Mouse (Mus musculus): ENCODE data around the gene Disp3. TPM values are rescaled to one million over a fixed set of nuclear protein-coding genes. Genes with fewer than 3 reads are reported as not detected.

Disp3 gene
- total and polyA plus RNA-seq, 2 experiments from 2014 or later, result 7.8 to 25.1 TPM

- H3K9me3 ChIP-seq (ENCODE audit: low read length), result no peaks in the 10 kb centered on the region
- no peak for DNase-seq (ENCODE audit: low spot score)
- H3K9ac ChIP-seq (replicated peaks; ENCODE audit: low read length, poor library complexity, severe bottlenecking), result no peak overlapping the region
- WGBS, result 99% methylated on average over 3 of the region's 3 CpGs
- TF ChIP-seq CTCF (IDR thresholded peaks at IDR 0.05), result no peak
- no peak overlapping the region for H3K27ac ChIP-seq (ENCODE audit: low read depth, low read length)
- no peaks in the 10 kb centered on the region for H3K36me3 ChIP-seq (ENCODE audit: insufficient read depth, low read length)
- no peak overlapping the region for H3K4me3 ChIP-seq (ENCODE audit: low read depth, low read length)
- no peak for ATAC-seq (ENCODE audit: low FRiP score)
- peaks cover 11% of the 10 kb centered on the region for H3K4me1 ChIP-seq (ENCODE audit: insufficient read depth, low read length)
- H3K4me2 ChIP-seq (ENCODE audit: low read depth, low read length, poor library complexity, severe bottlenecking), result no peak overlapping the region
- H3K27me3 ChIP-seq (ENCODE audit: insufficient read depth, low read length), result no peaks in the 10 kb centered on the region
Measured at GRCm38 (mm10) chr4:148325951-148326350, 38.2 kb upstream of the Disp3 start.

GRCm38 (mm10) chr4:148325057-148325456 is 37.3 kb upstream of the Disp3 start:
- H3K4me3 ChIP-seq (ENCODE audit: low read depth, low read length), result no peak overlapping the region
- peaks cover 11% of the 10 kb centered on the region for H3K4me1 ChIP-seq (ENCODE audit: insufficient read depth, low read length)
- DNase-seq (ENCODE audit: low spot score) (no peak), ATAC-seq (ENCODE audit: low FRiP score) (no peak)
- WGBS, result 36% methylated on average over 2 of the region's 2 CpGs
- TF ChIP-seq CTCF (IDR thresholded peaks at IDR 0.05), result no peak
- H3K27ac ChIP-seq (ENCODE audit: low read depth, low read length), result no peak overlapping the region
- H3K36me3 ChIP-seq (ENCODE audit: insufficient read depth, low read length), result no peaks in the 10 kb centered on the region
- no peaks in the 10 kb centered on the region for H3K27me3 ChIP-seq (ENCODE audit: insufficient read depth, low read length)
- H3K9ac ChIP-seq (replicated peaks; ENCODE audit: low read length, poor library complexity, severe bottlenecking), result no peak overlapping the region
- no peaks in the 10 kb centered on the region for H3K9me3 ChIP-seq (ENCODE audit: low read length)
- no peak overlapping the region for H3K4me2 ChIP-seq (ENCODE audit: low read depth, low read length, poor library complexity, severe bottlenecking)

DNA sequence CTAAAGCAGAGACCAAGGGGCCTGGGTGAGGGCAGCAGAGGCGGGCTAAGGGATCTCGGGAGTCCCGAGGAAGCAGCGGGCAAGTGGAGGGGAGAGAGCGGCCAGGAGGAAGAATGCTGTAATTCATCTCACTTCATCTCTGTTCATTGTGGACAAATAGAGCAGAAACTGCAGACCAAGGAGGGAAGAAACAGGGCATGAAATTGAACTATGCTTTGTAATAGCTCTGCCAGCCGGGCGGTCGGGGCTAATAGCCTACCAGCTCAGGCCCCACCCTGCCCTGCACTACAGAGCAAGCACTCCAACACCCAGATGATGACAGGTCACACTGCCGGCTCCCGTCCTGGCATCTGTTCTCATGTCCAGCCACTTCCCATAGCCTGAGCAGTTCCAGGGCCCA is 34.4 kb upstream of the Disp3 start:
- Histone ChIP-seq H3K9ac (replicated peaks; ENCODE audit: low read length, poor library complexity, severe bottlenecking) (0 out of 2 replicates have a peak overlapping the region, but pooled peaks have one; percentile 9), H3K9me3 (ENCODE audit: low read length) (no peaks in the 10 kb centered on the region), H3K4me1 (ENCODE audit: insufficient read depth, low read length) (peaks cover 11% of the 10 kb centered on the region), H3K27ac (ENCODE audit: low read depth, low read length) (no peak overlapping the region), H3K4me3 (ENCODE audit: low read depth, low read length) (no peak overlapping the region), H3K4me2 (ENCODE audit: low read depth, low read length, poor library complexity, severe bottlenecking) (no peak overlapping the region), H3K36me3 (ENCODE audit: insufficient read depth, low read length) (no peaks in the 10 kb centered on the region), H3K27me3 (ENCODE audit: insufficient read depth, low read length) (no peaks in the 10 kb centered on the region)
- WGBS, result 24% methylated on average over 10 of the region's 10 CpGs
- ATAC-seq (ENCODE audit: low FRiP score), result no peak
- no peak for DNase-seq (ENCODE audit: low spot score)
- no peak for TF ChIP-seq CTCF (IDR thresholded peaks at IDR 0.05)

DNA sequence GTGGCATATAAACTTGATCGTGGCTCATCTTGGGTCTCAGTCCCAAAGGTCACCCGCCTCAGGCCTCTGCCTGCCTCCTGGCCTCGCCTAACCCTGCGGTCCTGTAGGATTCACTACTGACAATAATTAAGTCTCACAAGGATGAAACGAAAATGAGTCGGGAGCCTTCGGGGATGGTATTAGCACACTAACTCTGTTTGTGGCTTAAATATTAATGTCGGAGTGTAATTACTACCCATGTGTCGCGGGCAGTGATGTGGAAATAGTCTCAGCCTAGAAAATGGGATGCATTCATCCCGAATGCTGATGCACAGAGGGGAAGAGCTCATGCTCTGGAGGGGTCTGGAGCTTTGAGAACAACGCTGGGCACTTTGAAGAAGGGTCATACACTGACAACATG is 31.6 kb upstream of the Disp3 start:
- ATAC-seq (ENCODE audit: low FRiP score) (no peak), DNase-seq (ENCODE audit: low spot score) (no peak)
- no peaks in the 10 kb centered on the region for H3K9me3 ChIP-seq (ENCODE audit: low read length)
- no peaks in the 10 kb centered on the region for H3K36me3 ChIP-seq (ENCODE audit: insufficient read depth, low read length)
- H3K27me3 ChIP-seq (ENCODE audit: insufficient read depth, low read length), result no peaks in the 10 kb centered on the region
- H3K4me1 ChIP-seq (ENCODE audit: insufficient read depth, low read length), result peaks cover 14% of the 10 kb centered on the region; the same call in 1 of the 2 replicates
- no peak overlapping the region for H3K27ac ChIP-seq (ENCODE audit: low read depth, low read length)
- no peak overlapping the region for H3K4me3 ChIP-seq (ENCODE audit: low read depth, low read length)
- H3K9ac ChIP-seq (replicated peaks; ENCODE audit: low read length, poor library complexity, severe bottlenecking), result no peak overlapping the region
- no peak for TF ChIP-seq CTCF (IDR thresholded peaks at IDR 0.05)
- 34% methylated on average over 12 of the region's 12 CpGs for WGBS
- no peak overlapping the region for H3K4me2 ChIP-seq (ENCODE audit: low read depth, low read length, poor library complexity, severe bottlenecking)

GRCm38 (mm10) chr4:148315377-148316175 is 27.8 kb upstream of the Disp3 start:
- Histone ChIP-seq H3K4me1 (ENCODE audit: insufficient read depth, low read length) (peaks cover 12% of the 10 kb centered on the region; the same call in 1 of the 2 replicates), H3K27me3 (ENCODE audit: insufficient read depth, low read length) (0 out of 2 replicates have a peak, but pooled peaks cover 3% of the 10 kb centered on the region), H3K9ac (replicated peaks; ENCODE audit: low read length, poor library complexity, severe bottlenecking) (no peak overlapping the region), H3K36me3 (ENCODE audit: insufficient read depth, low read length) (no peaks in the 10 kb centered on the region), H3K4me3 (ENCODE audit: low read depth, low read length) (no peak overlapping the region), H3K9me3 (ENCODE audit: low read length) (no peaks in the 10 kb centered on the region), H3K4me2 (ENCODE audit: low read depth, low read length, poor library complexity, severe bottlenecking) (no peak overlapping the region), H3K27ac (ENCODE audit: low read depth, low read length) (no peak overlapping the region)
- TF ChIP-seq CTCF (IDR thresholded peaks at IDR 0.05), result no peak
- ATAC-seq (ENCODE audit: low FRiP score) (no peak), DNase-seq (ENCODE audit: low spot score) (peak; percentile 47)
- 69% methylated on average over 16 of the region's 16 CpGs for WGBS

DNA sequence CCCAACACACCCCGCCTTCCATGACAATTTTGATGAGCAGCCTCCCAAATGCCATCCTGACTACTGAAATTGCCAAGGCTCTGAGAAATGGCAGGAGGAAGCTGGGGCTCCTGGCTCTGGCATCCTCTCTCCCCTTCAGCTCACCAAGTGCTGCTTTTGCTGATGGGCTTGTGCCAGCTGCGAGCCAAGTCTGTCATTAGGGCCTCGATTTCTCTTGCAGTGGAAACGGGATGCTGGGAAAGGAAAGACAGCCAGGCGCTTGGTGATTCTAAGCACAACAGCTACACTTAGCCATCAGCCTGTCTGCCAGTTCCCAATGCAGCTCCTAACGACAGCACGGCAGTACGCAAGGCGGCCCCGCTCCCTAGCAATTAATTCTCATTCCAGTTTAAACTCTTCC is 26.6 kb upstream of the Disp3 start:
- TF ChIP-seq CTCF (IDR thresholded peaks at IDR 0.05), result no peak
- Histone ChIP-seq H3K9me3 (ENCODE audit: low read length) (no peaks in the 10 kb centered on the region), H3K4me2 (ENCODE audit: low read depth, low read length, poor library complexity, severe bottlenecking) (no peak overlapping the region), H3K27me3 (ENCODE audit: insufficient read depth, low read length) (0 out of 2 replicates have a peak, but pooled peaks cover 3% of the 10 kb centered on the region), H3K9ac (replicated peaks; ENCODE audit: low read length, poor library complexity, severe bottlenecking) (no peak overlapping the region), H3K36me3 (ENCODE audit: insufficient read depth, low read length) (no peaks in the 10 kb centered on the region), H3K4me3 (ENCODE audit: low read depth, low read length) (no peak overlapping the region), H3K27ac (ENCODE audit: low read depth, low read length) (no peak overlapping the region), H3K4me1 (ENCODE audit: insufficient read depth, low read length) (peaks cover 12% of the 10 kb centered on the region; the same call in 1 of the 2 replicates)
- WGBS, result 51% methylated on average over 10 of the region's 10 CpGs
- ATAC-seq (ENCODE audit: low FRiP score) (no peak), DNase-seq (ENCODE audit: low spot score) (peak; percentile 56)
